Comparison of ENCODE assay signal across 7 mouse cellular contexts in genomic region chr2:122737894-122738830, GRCm38 (mm10). TPM values are rescaled to one million over a fixed set of nuclear protein-coding genes. Genes with fewer than 3 reads are reported as not detected.
DNase-seq lines count a peak whose midpoint lies in the region; ATAC-seq lines count a peak whose summit lies in the region.

Gene Bloc1s6, plus strand, starts transcription at chr2:122738503.

- peaks cover 10% of the 10 kb centered on the region for H3K4me1 ChIP-seq in embryonic facial prominence, embryonic 12.5 days
- no peaks in the 10 kb centered on the region; the same call in 1 of the 2 replicates for H3K4me1 ChIP-seq in limb, embryonic 11.5 days (ENCODE audit: control insufficient read depth, insufficient read depth, low read length)
- H3K4me1 ChIP-seq in midbrain, embryonic 14.5 days (ENCODE audit: control insufficient read depth, insufficient read depth, low read length): peaks cover 14% of the 10 kb centered on the region

- H3K36me3 ChIP-seq in embryonic facial prominence, embryonic 12.5 days: 0 out of 2 replicates have a peak, but pooled peaks cover 4% of the 10 kb centered on the region
- no peaks in the 10 kb centered on the region for H3K36me3 ChIP-seq in limb, embryonic 11.5 days (ENCODE audit: control insufficient read depth, insufficient read depth, low read length)
- no peaks in the 10 kb centered on the region for H3K36me3 ChIP-seq in midbrain, embryonic 14.5 days (ENCODE audit: control insufficient read depth, insufficient read depth, low read length)

- peaks cover 7% of the 10 kb centered on the region; the same call in 1 of the 2 replicates for H3K27me3 ChIP-seq in embryonic facial prominence, embryonic 12.5 days
- H3K27me3 ChIP-seq in limb, embryonic 11.5 days (ENCODE audit: control insufficient read depth, insufficient read depth, low read length): no peaks in the 10 kb centered on the region
- H3K27me3 ChIP-seq in midbrain, embryonic 14.5 days (ENCODE audit: control insufficient read depth, insufficient read depth, low read length): no peaks in the 10 kb centered on the region

- H3K4me3 ChIP-seq in embryonic facial prominence, embryonic 12.5 days: peak within 1 kb of the TSS; percentile 80
- H3K4me3 ChIP-seq in limb, embryonic 11.5 days (ENCODE audit: low read depth, low read length): peak within 1 kb of the TSS; percentile 85
- H3K4me3 ChIP-seq in midbrain, embryonic 14.5 days (replicated peaks; ENCODE audit: low read depth, low read length): peak within 1 kb of the TSS; percentile 83

- peak within 1 kb of the TSS; percentile 89 for H3K9ac ChIP-seq in embryonic facial prominence, embryonic 12.5 days
- peak within 1 kb of the TSS; percentile 81 for H3K9ac ChIP-seq in limb, embryonic 11.5 days (ENCODE audit: low read length)
- peak within 1 kb of the TSS; percentile 91 for H3K9ac ChIP-seq in midbrain, embryonic 14.5 days (replicated peaks; ENCODE audit: low read length)

- WGBS in embryonic facial prominence, embryonic 12.5 days: 1% methylated on average over 55 of the region's 59 CpGs
- 1% methylated on average over 45 of the region's 59 CpGs for WGBS in limb, embryonic 11.5 days
- WGBS in midbrain, embryonic 14.5 days: under 1% methylated on average over 55 of the region's 59 CpGs

- peak; percentile 86 for DNase-seq in adrenal gland, postnatal 25 days
- peak; percentile 99 for DNase-seq in heart, adult 11 months
- DNase-seq in kidney, adult 18-20 months: peak; percentile 91
- DNase-seq in limb, embryonic 11.5 days (ENCODE audit: low spot score): peak; percentile 93
- DNase-seq in midbrain, embryonic 14.5 days: peak; percentile 98
- DNase-seq in spleen, adult 18-20 months: peak; percentile 76 to 83

- peak within 1 kb of the TSS; percentile 93 for H3K27ac ChIP-seq in embryonic facial prominence, embryonic 12.5 days
- H3K27ac ChIP-seq in limb, embryonic 11.5 days (replicated peaks; ENCODE audit: low read depth, low read length): peak within 1 kb of the TSS; percentile 79
- H3K27ac ChIP-seq in midbrain, embryonic 14.5 days (replicated peaks; ENCODE audit: low read depth, low read length): peak within 1 kb of the TSS; percentile 95

- ATAC-seq in embryonic facial prominence, embryonic 12.5 days (ENCODE audit: insufficient number of reproducible peaks, insufficient read depth, low FRiP score, low TSS enrichment): peak; percentile 94
- ATAC-seq in limb, embryonic 11.5 days (ENCODE audit: insufficient number of reproducible peaks, low FRiP score, low TSS enrichment, low read depth): peak; percentile 92
- peak; percentile 97 for ATAC-seq in midbrain, embryonic 14.5 days (ENCODE audit: low FRiP score, low TSS enrichment)

- no peaks in the 10 kb centered on the region for H3K9me3 ChIP-seq in embryonic facial prominence, embryonic 12.5 days
- no peaks in the 10 kb centered on the region for H3K9me3 ChIP-seq in limb, embryonic 11.5 days (ENCODE audit: control insufficient read depth, low read length)
- H3K9me3 ChIP-seq in midbrain, embryonic 14.5 days (ENCODE audit: control insufficient read depth, low read length): no peaks in the 10 kb centered on the region

- H3K4me2 ChIP-seq in embryonic facial prominence, embryonic 12.5 days (replicated peaks): peak within 1 kb of the TSS; percentile 71
- H3K4me2 ChIP-seq in limb, embryonic 11.5 days (ENCODE audit: low read depth, severe bottlenecking): peak within 1 kb of the TSS; percentile 71
- H3K4me2 ChIP-seq in midbrain, embryonic 14.5 days (ENCODE audit: low read length): peak within 1 kb of the TSS; percentile 64

RNA-seq across cellular contexts. Expression of gene Bloc1s6, which starts in this region (rescaled TPM):
- 26.2 and 38.4 TPM in 2 replicates for total RNA-seq in adrenal gland, postnatal 25 days (2021)
- polyA plus RNA-seq in embryonic facial prominence, embryonic 12.5 days (2016; fragmentation: Nextera tagmentation; extraction: Ambion mirVana): 57.1 and 62.5 TPM in 2 replicates
- 59.5 and 60.6 TPM in 2 replicates for polyA plus RNA-seq in limb, embryonic 11.5 days (2014; fragmentation: Nextera tagmentation; extraction: Ambion mirVana)
- polyA plus RNA-seq in midbrain, embryonic 14.5 days (2014; fragmentation: Nextera tagmentation; extraction: Ambion mirVana): 77.1 and 93.9 TPM in 2 replicates

Comparison
In these comparisons a context has a peak if more than half of its experiments do, and no peak if none do; other contexts are left out.
1. Peak in every context shown above with its lines: DNase-seq, ATAC-seq, H3K4me3 ChIP-seq and H3K27ac ChIP-seq.